Mouse (Mus musculus): ENCODE measurements at regions not wholly inside any gene's neighbourhood (a gene's known extent, or its start where the extent isn't known, plus 50 kb on each side); places are given as distances from the start of the nearest gene placed in this dataset.

- Histone ChIP-seq H3K9me3 (no peaks in the 10 kb centered on the region), H3K27me3 (no peaks in the 10 kb centered on the region), H3K4me1 (no peaks in the 10 kb centered on the region), H3K9ac (replicated peaks) (no peak overlapping the region), H3K4me2 (replicated peaks) (no peak overlapping the region), H3K27ac (replicated peaks) (no peak overlapping the region), H3K4me3 (no peak overlapping the region), H3K36me3 (no peaks in the 10 kb centered on the region)
- ATAC-seq (replicated peaks): no peak
- WGBS: 50% methylated on average over 1 of the region's 1 CpGs
Measured at GRCm38 (mm10) chr3:71959441-71959840, 1008.2 kb downstream of the Sis start.

- no peaks in the 10 kb centered on the region for H3K4me1 ChIP-seq
Measured at GRCm38 (mm10) chr3:71919865-71920264, 1047.8 kb downstream of the Sis start.

GRCm38 (mm10) chr3:71913783-71914182 is 1053.9 kb downstream of the Sis start:
- ATAC-seq (replicated peaks): no peak
- Histone ChIP-seq H3K36me3 (no peaks in the 10 kb centered on the region), H3K27ac (replicated peaks) (no peak overlapping the region), H3K9me3 (no peaks in the 10 kb centered on the region), H3K4me3 (no peak overlapping the region), H3K4me2 (replicated peaks) (no peak overlapping the region), H3K9ac (replicated peaks) (no peak overlapping the region), H3K4me1 (no peaks in the 10 kb centered on the region), H3K27me3 (no peaks in the 10 kb centered on the region)
- 90% methylated on average over 2 of the region's 2 CpGs for WGBS

More at GRCm38 (mm10) chr3:71919865-71920264, 1047.8 kb downstream of the Sis start:
- Histone ChIP-seq H3K27ac (replicated peaks) (no peak overlapping the region), H3K4me2 (replicated peaks) (no peak overlapping the region), H3K9me3 (no peaks in the 10 kb centered on the region), H3K36me3 (no peaks in the 10 kb centered on the region), H3K4me3 (no peak overlapping the region), H3K27me3 (no peaks in the 10 kb centered on the region), H3K9ac (replicated peaks) (no peak overlapping the region)
- 42% methylated on average over 3 of the region's 3 CpGs for WGBS
- ATAC-seq (replicated peaks): peak; percentile 68

DNA sequence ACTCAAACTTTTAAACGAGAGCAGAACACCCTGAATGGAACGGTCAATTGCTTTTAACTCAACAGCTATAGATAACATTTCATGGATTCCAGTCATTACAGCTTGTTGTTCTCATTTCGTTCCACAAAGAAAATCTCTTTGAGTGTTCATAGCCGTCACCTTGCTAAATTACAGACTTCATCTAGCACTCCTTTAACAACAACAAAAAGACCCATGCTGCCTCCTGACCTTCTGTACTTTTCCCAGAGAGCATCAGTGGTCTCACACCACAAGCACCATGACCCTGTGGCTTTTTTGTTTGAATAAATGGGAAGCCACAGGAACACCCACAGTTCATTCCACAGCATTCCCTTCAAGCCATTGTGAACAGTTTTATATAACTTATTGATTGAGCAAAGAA is 1058.4 kb downstream of the Sis start:
- Histone ChIP-seq H3K4me2 (replicated peaks) (no peak overlapping the region), H3K4me1 (no peaks in the 10 kb centered on the region), H3K4me3 (no peak overlapping the region), H3K27ac (replicated peaks) (no peak overlapping the region), H3K9me3 (no peaks in the 10 kb centered on the region), H3K9ac (replicated peaks) (no peak overlapping the region), H3K27me3 (no peaks in the 10 kb centered on the region), H3K36me3 (no peaks in the 10 kb centered on the region)
- WGBS: 25% methylated on average over 4 of the region's 4 CpGs
- no peak for ATAC-seq (replicated peaks)

DNA sequence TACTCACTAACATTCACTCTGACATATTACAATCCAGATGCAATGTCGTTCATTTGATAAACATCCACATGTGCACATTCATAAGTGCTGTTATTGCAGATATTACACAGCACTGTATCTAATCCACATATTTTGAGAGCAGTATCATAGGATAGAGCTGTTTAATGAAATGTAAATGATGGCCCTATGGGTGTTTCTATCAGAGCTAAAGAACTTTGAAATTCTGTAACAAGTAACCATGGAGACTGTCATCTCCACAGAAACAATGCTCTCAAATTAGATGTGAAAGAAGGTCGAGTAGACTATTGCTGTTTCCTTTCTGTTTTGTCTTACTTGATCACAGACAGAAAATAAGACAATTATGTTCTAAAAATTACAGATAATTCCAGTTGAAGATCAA is 1103.0 kb downstream of the Sis start:
- H3K4me3 ChIP-seq: no peak overlapping the region
- no peaks in the 10 kb centered on the region for H3K4me1 ChIP-seq
- no peak overlapping the region for H3K9ac ChIP-seq (replicated peaks)
- no peak overlapping the region for H3K4me2 ChIP-seq (replicated peaks)
- no peak overlapping the region for H3K27ac ChIP-seq (replicated peaks)
- H3K9me3 ChIP-seq: no peaks in the 10 kb centered on the region
- H3K36me3 ChIP-seq: no peaks in the 10 kb centered on the region
- H3K27me3 ChIP-seq: no peaks in the 10 kb centered on the region
- no peak; the same call in 1 of the 2 replicates for ATAC-seq (replicated peaks)
- 38% methylated on average over 2 of the region's 2 CpGs for WGBS

DNA sequence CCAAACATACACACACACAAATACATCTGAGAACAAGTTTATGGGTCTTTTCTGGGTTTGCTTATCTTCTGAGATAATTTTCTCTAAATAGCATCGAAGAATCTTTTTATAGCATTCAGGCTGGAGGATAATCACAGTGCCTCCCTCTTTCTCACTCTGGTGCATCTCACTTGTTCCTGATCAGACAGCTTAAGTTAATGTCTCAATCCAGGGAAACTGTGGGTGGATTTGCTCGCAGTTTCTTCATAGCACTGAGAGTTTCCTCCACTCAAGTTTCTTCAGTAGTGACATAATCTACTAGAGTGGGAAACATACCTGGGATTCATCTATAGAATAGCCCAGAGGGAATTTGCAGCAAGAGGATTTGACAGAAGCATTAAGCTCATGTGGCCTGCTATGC is 1131.6 kb downstream of the Sis start:
- Histone ChIP-seq H3K4me2 (replicated peaks) (no peak overlapping the region), H3K36me3 (no peaks in the 10 kb centered on the region), H3K4me1 (no peaks in the 10 kb centered on the region), H3K9ac (replicated peaks) (no peak overlapping the region), H3K9me3 (no peaks in the 10 kb centered on the region), H3K4me3 (no peak overlapping the region), H3K27ac (replicated peaks) (no peak overlapping the region), H3K27me3 (no peaks in the 10 kb centered on the region)
- 80% methylated on average over 2 of the region's 2 CpGs for WGBS
- ATAC-seq (replicated peaks): no peak
